Mouse (Mus musculus): ENCODE results near the gene 1300017J02Rik. TPM values are rescaled to one million over a fixed set of nuclear protein-coding genes. Genes with fewer than 3 reads are reported as not detected.
"Not testable (repeated sequence)": the region's sequence is repeated elsewhere in the genome, so short reads cannot be mapped to it uniquely, and the experiment has no call there.

Gene 1300017J02Rik
- under 1 TPM in 1 of 4 experiments, not detected in 3; 0.19 TPM for total RNA-seq (2022)

DNA sequence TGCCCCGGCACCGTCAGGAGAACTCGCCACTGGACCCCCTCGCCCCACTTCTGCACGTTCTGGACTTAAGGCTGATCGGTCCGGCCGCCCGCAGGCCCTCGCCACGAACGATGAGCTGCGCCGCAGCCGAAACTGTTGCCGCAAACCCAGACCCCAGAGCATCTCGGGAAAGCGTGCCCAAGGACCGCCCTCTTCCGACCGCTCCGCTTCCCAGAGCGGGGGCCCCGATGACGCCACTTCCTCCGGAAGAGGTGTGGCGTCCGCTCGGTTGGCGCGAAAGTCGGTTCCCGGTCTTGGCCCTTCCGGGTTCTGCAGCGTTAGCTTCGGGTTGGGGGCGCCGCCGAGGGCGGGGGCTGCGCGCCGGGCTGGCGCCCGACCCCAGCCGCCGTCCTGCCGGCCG lies at the start of gene 1300017J02Rik, which contains the start of gene Topbp1:
1300017J02Rik (minus strand) TSS at position 156 of the 400 bp plus-strand sequence.
Topbp1 (plus strand) TSS at position 289 of the 400 bp plus-strand sequence.
- DNase-seq (ENCODE audit: low spot score in 2 of 2) = peak; percentile 74 to 86

GRCm38 (mm10) chr9:103353500-103354260 lies 48.8 kb upstream of the 1300017J02Rik start:
- not testable (repeated sequence) for DNase-seq (ENCODE audit: low spot score in 2 of 2)

- no peak for DNase-seq (ENCODE audit: low spot score in 2 of 2)
Observed at GRCm38 (mm10) chr9:103348791-103349190, 43.9 kb upstream of the 1300017J02Rik start.

DNA sequence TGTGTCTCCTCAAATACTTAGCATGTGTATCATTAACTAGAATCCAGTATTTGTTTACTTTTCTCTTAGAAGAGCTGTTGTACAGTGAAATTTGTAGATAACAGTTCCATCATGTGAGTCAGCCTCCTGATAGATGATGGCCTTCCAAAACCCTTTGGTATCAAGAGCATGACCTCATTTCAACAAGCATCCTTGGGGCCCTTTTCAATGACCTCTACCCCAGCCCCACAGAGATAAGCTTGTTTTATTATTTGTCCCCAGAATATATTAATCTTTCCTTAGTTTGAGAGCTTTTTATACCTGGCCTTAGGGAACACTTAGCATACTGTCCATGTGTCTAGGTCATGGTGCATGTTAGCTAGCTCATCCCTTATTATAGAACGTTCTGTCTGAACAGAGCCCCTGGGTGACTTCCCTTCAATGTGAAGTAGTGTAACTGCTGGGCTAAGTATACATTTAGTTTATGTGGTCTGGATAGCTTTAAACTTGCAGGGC lies 43.2 kb upstream of the 1300017J02Rik start:
- no peak for DNase-seq (ENCODE audit: low spot score in 2 of 2)

GRCm38 (mm10) chr9:103347045-103347444 lies 42.2 kb upstream of the 1300017J02Rik start:
- no peak for DNase-seq (ENCODE audit: low spot score in 2 of 2)

DNA sequence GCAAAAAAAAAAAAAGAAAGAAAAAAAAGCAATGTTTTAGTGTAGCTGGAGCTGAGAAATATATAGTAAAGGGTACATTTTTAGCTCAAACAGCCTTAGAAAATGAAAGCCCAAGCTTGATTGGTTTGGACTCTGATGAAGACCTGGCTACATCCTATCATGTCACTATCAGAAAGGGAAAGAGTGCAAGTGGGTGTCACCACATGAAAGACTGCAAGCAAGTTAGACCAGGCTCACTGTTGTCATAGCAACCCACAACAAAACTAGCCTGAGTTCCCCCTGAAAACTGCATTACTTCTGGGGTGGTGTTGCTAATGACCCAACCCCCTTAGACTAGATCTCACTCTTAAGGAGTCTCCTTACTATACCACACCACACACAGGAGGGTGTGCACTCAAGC lies 32.0 kb upstream of the 1300017J02Rik start:
- no peak for DNase-seq (ENCODE audit: low spot score in 2 of 2)

- no peak for DNase-seq (ENCODE audit: low spot score in 2 of 2)
Observed at GRCm38 (mm10) chr9:103332663-103333062, 27.8 kb upstream of the 1300017J02Rik start.

DNA sequence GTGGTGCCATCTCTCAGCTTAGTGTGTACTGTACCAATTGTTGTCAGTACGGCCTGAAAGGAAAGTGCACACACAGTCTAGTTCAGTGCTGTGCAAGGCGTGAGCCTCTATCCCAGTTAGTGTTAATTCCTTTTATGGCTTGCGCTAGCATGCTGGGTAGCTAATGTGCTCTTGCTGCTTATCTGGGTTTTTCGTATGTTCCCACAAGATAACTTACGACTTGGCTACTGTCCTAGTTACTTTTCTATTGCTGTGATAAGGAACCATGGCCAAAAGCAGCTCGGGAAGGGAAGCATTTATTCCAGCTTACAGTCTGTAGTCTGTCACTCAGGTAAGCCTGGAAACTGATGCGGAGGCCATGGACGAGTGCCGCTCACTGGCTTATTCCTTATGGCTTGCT lies 21.6 kb upstream of the 1300017J02Rik start:
- no peak for DNase-seq (ENCODE audit: low spot score in 2 of 2)

- DNase-seq (ENCODE audit: low spot score in 2 of 2) = no peak
Observed at GRCm38 (mm10) chr9:103324678-103325077, 19.8 kb upstream of the 1300017J02Rik start.

- DNase-seq (ENCODE audit: low spot score in 2 of 2) = no peak
Observed at GRCm38 (mm10) chr9:103309832-103310231, 5.0 kb upstream of the 1300017J02Rik start.

DNA sequence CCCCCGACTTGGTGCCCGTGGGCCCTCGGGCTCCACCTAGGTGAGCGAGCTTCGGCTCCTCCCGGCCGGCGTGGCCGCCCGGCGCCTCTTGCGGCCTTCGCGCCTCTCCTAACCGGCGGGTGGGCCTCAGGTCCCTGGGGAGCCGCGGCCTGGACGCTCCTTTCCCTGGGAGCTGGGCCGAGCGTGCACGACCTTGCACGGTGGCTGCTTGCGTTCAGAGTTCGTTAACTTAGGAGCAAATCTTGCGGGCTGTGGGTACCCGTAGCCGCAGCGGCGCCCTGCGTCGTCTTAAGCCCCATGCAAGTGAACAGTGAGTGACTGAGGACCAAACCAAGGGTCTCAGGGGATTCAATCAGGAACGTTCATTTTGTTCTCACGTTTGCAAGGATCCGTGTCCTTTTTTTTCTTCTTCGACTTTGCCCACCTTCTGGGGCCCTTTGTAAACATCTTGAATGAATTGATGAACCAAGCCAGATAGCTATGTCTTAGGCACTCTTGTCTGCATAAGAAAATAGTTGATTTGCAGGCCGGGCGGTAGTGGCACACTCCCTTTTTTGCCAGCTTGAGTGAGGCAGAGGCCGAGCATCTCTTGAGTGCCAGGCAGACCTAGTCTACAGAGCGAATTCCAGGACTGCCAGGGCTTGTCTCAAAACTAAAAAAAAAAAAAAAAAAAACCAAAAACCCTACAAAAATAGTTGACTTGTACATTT lies 605 bp upstream of the 1300017J02Rik start:
- DNase-seq (ENCODE audit: low spot score in 2 of 2) = no peak

DNA sequence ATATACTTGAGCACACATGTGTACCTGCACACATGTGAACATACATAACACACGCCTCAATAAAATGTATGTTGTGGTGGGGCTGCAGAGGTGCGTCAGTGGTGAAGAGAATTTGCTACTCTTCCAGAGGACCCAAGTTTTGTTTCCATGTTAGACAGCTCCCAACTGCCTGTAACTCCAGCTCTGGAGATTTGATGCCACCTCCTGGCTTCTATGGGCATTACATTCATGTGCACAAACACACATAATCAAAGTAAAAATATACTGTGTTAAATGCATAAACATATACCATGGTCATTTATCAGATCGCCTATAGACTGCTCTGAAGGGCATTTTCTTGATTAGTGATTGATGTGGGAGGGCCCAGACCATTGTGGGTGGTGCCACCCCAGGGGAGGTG lies 2.2 kb downstream of the 1300017J02Rik start:
- DNase-seq (ENCODE audit: low spot score in 2 of 2) = peak; percentile 9 to 17

DNA sequence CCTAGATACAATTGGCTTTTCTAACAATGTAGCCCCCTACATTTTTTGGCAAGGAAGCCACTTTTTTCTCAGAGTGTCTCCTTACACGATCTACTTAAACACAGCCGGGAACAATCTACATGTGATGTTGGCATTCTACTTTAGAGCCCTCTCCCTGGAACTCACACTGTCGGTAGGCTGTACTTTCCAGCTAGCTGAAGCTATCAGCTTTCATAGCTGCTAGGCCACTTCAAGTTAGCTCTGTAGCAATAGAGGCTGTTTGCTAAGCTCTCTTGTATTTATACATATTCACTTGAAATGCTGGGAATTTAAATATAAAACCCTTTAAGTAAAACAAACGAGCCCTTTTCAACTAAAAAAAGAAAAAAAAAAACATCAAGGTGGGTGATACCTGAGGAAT lies 2.6 kb downstream of the 1300017J02Rik start:
- DNase-seq (ENCODE audit: low spot score in 2 of 2) = no peak

- DNase-seq (ENCODE audit: low spot score in 2 of 2) = no peak
Observed at GRCm38 (mm10) chr9:103301086-103301485, 3.8 kb downstream of the 1300017J02Rik start.

- no peak for DNase-seq (ENCODE audit: low spot score in 2 of 2)
Observed at GRCm38 (mm10) chr9:103294507-103294906, 10.4 kb downstream of the 1300017J02Rik start.

GRCm38 (mm10) chr9:103288489-103289180 lies 16.2 kb downstream of the 1300017J02Rik start:
- no peak for DNase-seq (ENCODE audit: low spot score in 2 of 2)

DNA sequence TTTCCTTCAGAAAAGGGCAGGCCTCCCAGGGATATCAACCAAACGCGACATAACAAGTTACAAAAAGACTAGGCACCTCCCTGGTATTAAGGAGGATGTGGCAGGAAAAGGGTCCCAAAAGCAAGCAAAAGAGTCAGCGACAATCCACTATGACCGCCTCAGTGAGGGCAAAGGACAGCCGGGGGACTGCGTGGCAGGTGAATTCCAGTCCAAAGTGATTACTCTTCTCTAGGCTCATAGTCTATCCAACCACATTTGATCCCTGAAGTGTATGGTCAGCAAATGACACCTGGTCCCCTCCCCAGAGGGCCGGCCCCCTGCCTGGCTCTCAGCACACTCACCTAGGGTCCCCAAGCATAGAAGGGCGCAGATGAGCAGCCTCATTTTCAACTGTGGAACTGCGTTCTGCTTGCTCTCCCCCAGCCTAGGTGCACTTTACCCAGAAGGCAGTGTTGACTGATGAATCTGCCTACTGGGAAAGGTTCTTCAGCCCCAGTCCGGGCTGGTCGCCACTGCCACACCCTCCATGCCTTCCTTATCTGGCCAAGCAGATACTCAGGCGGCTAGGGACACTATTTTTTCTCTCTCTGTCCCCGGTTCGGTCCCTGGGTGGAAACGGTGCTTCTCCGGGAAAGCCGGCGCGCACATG lies 16.9 kb downstream of the 1300017J02Rik start:
- no peak for DNase-seq (ENCODE audit: low spot score in 2 of 2)

DNA sequence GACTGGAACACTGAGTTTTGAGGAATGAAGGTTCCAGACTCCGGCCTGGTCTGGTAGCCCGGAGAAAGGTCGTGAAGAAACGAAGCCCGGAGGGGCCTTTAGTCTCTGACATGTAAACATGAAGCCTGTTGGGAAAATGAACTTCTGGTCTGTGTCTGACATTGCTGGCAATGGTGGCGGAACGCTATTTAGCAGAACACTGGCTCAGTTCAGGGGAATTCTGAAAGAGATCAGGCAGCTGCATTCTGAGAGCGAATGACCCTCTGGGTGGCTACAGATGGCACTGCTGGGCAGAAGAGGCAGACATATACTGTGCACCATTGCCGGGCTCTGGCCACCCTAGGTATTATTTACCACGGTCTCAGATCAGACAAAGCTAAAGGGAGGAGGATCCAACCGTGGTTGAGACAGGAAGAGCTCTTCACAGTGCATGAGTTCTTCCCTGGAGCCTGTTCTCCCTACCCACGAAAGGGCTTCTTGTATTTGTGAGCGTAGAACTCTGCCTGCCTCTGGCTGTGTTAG lies 17.9 kb downstream of the 1300017J02Rik start:
- no peak for DNase-seq (ENCODE audit: low spot score in 2 of 2)

GRCm38 (mm10) chr9:103286396-103286795 lies 18.5 kb downstream of the 1300017J02Rik start:
- no peak for DNase-seq (ENCODE audit: low spot score in 2 of 2)

- no peak for DNase-seq (ENCODE audit: low spot score in 2 of 2)
Observed at GRCm38 (mm10) chr9:103276876-103277275, 28.0 kb downstream of the 1300017J02Rik start.

GRCm38 (mm10) chr9:103275676-103276075 lies 29.2 kb downstream of the 1300017J02Rik start:
- no peak for DNase-seq (ENCODE audit: low spot score in 2 of 2)
